Comparison of ENCODE assay signal across 20 mouse cellular contexts in the genomic region with DNA sequence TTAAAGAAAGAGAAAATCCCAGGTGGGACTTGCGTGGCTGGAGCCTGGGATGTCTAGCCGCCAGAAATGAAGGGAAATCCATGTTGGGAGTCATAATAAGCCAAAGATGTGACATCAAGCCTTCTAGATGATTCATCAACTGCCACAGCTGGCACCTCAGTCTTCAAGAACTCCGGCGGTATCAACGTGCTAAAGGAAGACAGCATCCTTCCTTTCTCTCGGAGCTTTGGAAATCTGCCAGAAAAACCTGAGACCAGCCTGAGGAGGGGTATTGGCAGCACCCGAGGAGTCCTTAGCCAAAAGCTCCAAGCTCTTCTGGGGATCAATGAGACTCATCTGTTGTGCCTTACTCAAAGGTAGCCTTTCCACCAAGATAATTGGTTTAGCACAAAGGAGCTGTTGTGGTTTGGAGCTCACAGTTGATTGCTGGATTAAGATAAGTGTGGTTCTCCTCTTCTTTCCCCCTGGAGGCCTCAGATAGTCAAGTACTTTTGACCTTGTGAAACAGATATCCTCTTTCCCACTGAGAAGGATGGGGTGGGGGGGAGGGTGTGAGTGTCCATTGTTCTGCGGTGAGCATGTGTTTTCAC. TPM values are rescaled to one million over a fixed set of nuclear protein-coding genes. Genes with fewer than 3 reads are reported as not detected.
DNase-seq lines count a peak whose midpoint lies in the region; ATAC-seq lines count a peak whose summit lies in the region.
"Had no signal": no experiment of that assay in that cellular context is flagged by ENCODE, and none has a peak within 500 bp of the region (broad histone marks: within the 10 kb centered on the region; RNA-seq: fewer than 3 reads in every experiment).

No protein-coding gene starts in this region.

- peak; percentile 87 for ATAC-seq in megakaryocyte progenitor cell, adult 5-6 weeks (replicated peaks; ENCODE audit: poor library complexity)
- ATAC-seq: forebrain, embryonic 14.5 days; hindbrain, postnatal 0 days; midbrain, embryonic 13.5 days had no signal

- peak; percentile 61 for DNase-seq in heart, adult 11 months
- DNase-seq in heart, postnatal 4 days = no peak
- DNase-seq in T-cell, adult 2 months (ENCODE audit: low spot score) = peak; percentile 6
- DNase-seq in liver = peak; percentile 37
- no peak for DNase-seq in adrenal gland, postnatal 14 days
- no peak for DNase-seq in urinary bladder, postnatal 4 days (ENCODE audit: low spot score in 2 of 2)
- DNase-seq in layer of hippocampus, postnatal 36 days = no peak
- DNase-seq: adrenal gland, adult 8-10 months; B cell, adult 2 months; cerebellum, adult 9-10 months; embryo, embryonic 11 days; heart, postnatal 36 days; kidney, adult 11 months; kidney, postnatal 10 days; lung, adult 2 months; thymus, adult 18-20 months had no signal

RNA-seq across cellular contexts. Expression of a gene that starts 46.5 kb away (rescaled TPM):
- 1 to 10 TPM; 6.9 to 7.2 TPM for total RNA-seq in heart, postnatal 4 days (2021)
- 3.7 and 5.9 TPM in 2 replicates for total RNA-seq in megakaryocyte progenitor cell, adult 5-6 weeks (2015)
- total RNA-seq in megakaryocyte progenitor cell, adult 5-6 weeks (2017) = 1.6 and 3.5 TPM in 2 replicates
- total RNA-seq in adrenal gland, postnatal 14 days (2021) = 4.4 and 4.8 TPM in 2 replicates
- 1 to 10 TPM; 3.2 to 4.0 TPM for total RNA-seq in layer of hippocampus, postnatal 36 days (2021)

Comparison
In these comparisons a context has a peak if more than half of its experiments do, and no peak if none do; other contexts are left out.
1. DNase-seq: peak in heart, adult 11 months (single experiment), T-cell, adult 2 months (single experiment) and liver (single experiment); none in heart, postnatal 4 days (single experiment), adrenal gland, postnatal 14 days (single experiment), urinary bladder, postnatal 4 days (0 of 2) and layer of hippocampus, postnatal 36 days (0 of 2).